Mouse (Mus musculus) neutrophil, adult 59 days (primary cell): ENCODE results near the gene Krtap22-2. TPM values are rescaled to one million over a fixed set of nuclear protein-coding genes. Genes with fewer than 3 reads are reported as not detected.

ENCODE experiments used
- total RNA-seq, 2 experiments: library from RNA; stranded (reverse); gene quantifications; 1 replicate in 1 of 2; 2 replicates in 1 of 2; pipeline ENCODE4 v1.2.4; 2023

Gene Krtap22-2
- total RNA-seq: not detected

GRCm38 (mm10) chr16:89010659-89011058 lies at the start of gene Krtap22-2:
Gene Krtap22-2, minus strand, starts transcription at chr16:89010759.

GRCm38 (mm10) chr16:89047783-89048182 lies 37.2 kb upstream of the Krtap22-2 start, which contains the start of gene Krtap6-5:
Gene Krtap6-5, minus strand, starts transcription at chr16:89047883.

GRCm38 (mm10) chr16:89041372-89041771 lies 30.8 kb upstream of the Krtap22-2 start, which contains the start of gene Gm10228:
Gene Gm10228, minus strand, starts transcription at chr16:89041472.

GRCm38 (mm10) chr16:89031399-89031798 lies 20.8 kb upstream of the Krtap22-2 start, which contains the start of gene Krtap6-1:
Gene Krtap6-1, plus strand, starts transcription at chr16:89031699.

GRCm38 (mm10) chr16:89014984-89015383 lies 4.4 kb upstream of the Krtap22-2 start, which contains the start of gene Gm10229:
Gene Gm10229, plus strand, starts transcription at chr16:89015284.

GRCm38 (mm10) chr16:88962773-88963172 lies 47.8 kb downstream of the Krtap22-2 start, which contains the start of gene Krtap16-3:
Gene Krtap16-3, minus strand, starts transcription at chr16:88962873.

Other genes with a start within 250 kb of the Krtap22-2 start
- not detected for gene 2310057N15Rik, start 236.6 kb downstream of the Krtap22-2 start, total RNA-seq
- not detected for gene Gm5965, start 232.9 kb downstream of the Krtap22-2 start, total RNA-seq
- not detected for gene Gm20741, start 198.5 kb downstream of the Krtap22-2 start, total RNA-seq
- not detected for gene Krtap15, start 190.5 kb downstream of the Krtap22-2 start, total RNA-seq
- not detected for gene Krtap14, start 184.6 kb downstream of the Krtap22-2 start, total RNA-seq
- not detected for gene Krtap19-1, start 141.3 kb downstream of the Krtap22-2 start, total RNA-seq
- gene Krtap19-2, start 136.5 kb downstream of the Krtap22-2 start, total RNA-seq: not detected
- not detected for gene Krtap19-3, start 132.7 kb downstream of the Krtap22-2 start, total RNA-seq
- not detected for gene Krtap19-4, start 125.7 kb downstream of the Krtap22-2 start, total RNA-seq
- gene Krtap19-5, start 114.3 kb downstream of the Krtap22-2 start, total RNA-seq: not detected
- not detected for gene Krtap19-9b, start 78.5 kb downstream of the Krtap22-2 start, total RNA-seq
- not detected for gene Krtap16-3, start 47.9 kb downstream of the Krtap22-2 start, total RNA-seq
- gene Gm10229, start 4.5 kb upstream of the Krtap22-2 start, total RNA-seq: not detected
- gene Krtap6-1, start 20.9 kb upstream of the Krtap22-2 start, total RNA-seq: not detected
- not detected for gene Gm10228, start 30.7 kb upstream of the Krtap22-2 start, total RNA-seq
- not detected for gene Krtap6-5, start 37.1 kb upstream of the Krtap22-2 start, total RNA-seq
- gene 1110025L11Rik, start 53.2 kb upstream of the Krtap22-2 start, total RNA-seq: not detected
- not detected for gene Krtap6-3, start 73.3 kb upstream of the Krtap22-2 start, total RNA-seq
- not detected for gene Gm6358, start 130.1 kb upstream of the Krtap22-2 start, total RNA-seq
- gene Gm10061, start 140.3 kb upstream of the Krtap22-2 start, total RNA-seq: not detected
- not detected for gene Gm9789, start 147.2 kb upstream of the Krtap22-2 start, total RNA-seq
- not detected for gene Gm7735, start 158.7 kb upstream of the Krtap22-2 start, total RNA-seq
- gene 1110057P08Rik, start 164.0 kb upstream of the Krtap22-2 start, total RNA-seq: not detected
- not detected for gene Krtap20-2, start 195.1 kb upstream of the Krtap22-2 start, total RNA-seq